Mouse (Mus musculus): ENCODE measurements around the gene Ptprn. TPM values are rescaled to one million over a fixed set of nuclear protein-coding genes. Genes with fewer than 3 reads are reported as not detected.

Ptprn gene
- polyA plus RNA-seq, 1 experiment, result 0.40 TPM

Other genes with a start within 250 kb of the Ptprn start
- 3.4 and 4.3 TPM in 2 replicates for gene Nhej1, start 139.3 kb downstream of the Ptprn start, polyA plus RNA-seq (2012; rRNA removed)
- 0.91 and 1.2 TPM in 2 replicates for gene Slc23a3, start 130.6 kb downstream of the Ptprn start, polyA plus RNA-seq (2012; rRNA removed)
- gene Cnppd1, start 121.8 kb downstream of the Ptprn start, polyA plus RNA-seq (2012; rRNA removed), result 50.8 and 51.7 TPM in 2 replicates
- 60.5 and 61.5 TPM in 2 replicates for gene Retreg2, start 121.7 kb downstream of the Ptprn start, polyA plus RNA-seq (2012; rRNA removed)
- gene Zfand2b, start 95.9 kb downstream of the Ptprn start, polyA plus RNA-seq (2012; rRNA removed), result 37.7 and 45.2 TPM in 2 replicates
- gene Abcb6, start 84.1 kb downstream of the Ptprn start, polyA plus RNA-seq (2012; rRNA removed), result 11.2 and 13.4 TPM in 2 replicates
- gene Ankzf1, start 72.4 kb downstream of the Ptprn start, polyA plus RNA-seq (2012; rRNA removed), result 33.5 and 39.1 TPM in 2 replicates
- 30.4 and 36.3 TPM in 2 replicates for gene Atg9a, start 72.3 kb downstream of the Ptprn start, polyA plus RNA-seq (2012; rRNA removed)
- gene Glb1l, start 53.7 kb downstream of the Ptprn start, polyA plus RNA-seq (2012; rRNA removed), result 28.9 and 33.6 TPM in 2 replicates
- gene Stk16, start 53.7 kb downstream of the Ptprn start, polyA plus RNA-seq (2012; rRNA removed), result 149 and 188 TPM in 2 replicates
- 29.2 and 60.9 TPM in 2 replicates for gene Tuba4a, start 44.6 kb downstream of the Ptprn start, polyA plus RNA-seq (2012; rRNA removed)
- not detected in 2 replicates for gene A630095N17Rik, start 32.4 kb downstream of the Ptprn start, polyA plus RNA-seq (2012; rRNA removed)
- 34.6 and 37.8 TPM in 2 replicates for gene Dnajb2, start 28.1 kb downstream of the Ptprn start, polyA plus RNA-seq (2012; rRNA removed)
- gene Resp18, start 13.9 kb upstream of the Ptprn start, polyA plus RNA-seq (2012; rRNA removed), result 0.31 and 0.52 TPM in 2 replicates
- gene Dnpep, start 53.5 kb upstream of the Ptprn start, polyA plus RNA-seq (2012; rRNA removed), result 106 and 124 TPM in 2 replicates
- 1,825 and 2,682 TPM in 2 replicates for gene Des, start 95.8 kb upstream of the Ptprn start, polyA plus RNA-seq (2012; rRNA removed)
- gene Speg, start 110.8 kb upstream of the Ptprn start, polyA plus RNA-seq (2012; rRNA removed), result 91.1 and 102 TPM in 2 replicates
- gene Gmppa, start 171.4 kb upstream of the Ptprn start, polyA plus RNA-seq (2012; rRNA removed), result 140 and 188 TPM in 2 replicates
- gene Asic4, start 185.9 kb upstream of the Ptprn start, polyA plus RNA-seq (2012; rRNA removed), result 0.03 and 0.06 TPM in 2 replicates
- gene Chpf, start 214.8 kb upstream of the Ptprn start, polyA plus RNA-seq (2012; rRNA removed), result 65.0 and 69.4 TPM in 2 replicates
- gene Tmem198, start 215.0 kb upstream of the Ptprn start, polyA plus RNA-seq (2012; rRNA removed), result 1.1 and 1.6 TPM in 2 replicates
- gene Obsl1, start 241.9 kb upstream of the Ptprn start, polyA plus RNA-seq (2012; rRNA removed), result 30.0 and 30.7 TPM in 2 replicates
- 19.6 and 23.9 TPM in 2 replicates for gene Inha, start 242.6 kb upstream of the Ptprn start, polyA plus RNA-seq (2012; rRNA removed)